Mouse (Mus musculus) embryo, embryonic 11.5 days (tissue): ENCODE results near the gene Rapgef1.
A peak's percentile ranks its signal among the peaks of the same experiment; 100 is the strongest.
"Not testable (repeated sequence)": the region's sequence is repeated elsewhere in the genome, so short reads cannot be mapped to it uniquely, and the experiment has no call there.

ENCODE experiments used
- DNase-seq: peaks from one replicate; pipeline ENCODE4 v3.0.0-alpha.2; 2012; ENCODE audit warnings: low read depth, low spot score

Gene Rapgef1

DNA sequence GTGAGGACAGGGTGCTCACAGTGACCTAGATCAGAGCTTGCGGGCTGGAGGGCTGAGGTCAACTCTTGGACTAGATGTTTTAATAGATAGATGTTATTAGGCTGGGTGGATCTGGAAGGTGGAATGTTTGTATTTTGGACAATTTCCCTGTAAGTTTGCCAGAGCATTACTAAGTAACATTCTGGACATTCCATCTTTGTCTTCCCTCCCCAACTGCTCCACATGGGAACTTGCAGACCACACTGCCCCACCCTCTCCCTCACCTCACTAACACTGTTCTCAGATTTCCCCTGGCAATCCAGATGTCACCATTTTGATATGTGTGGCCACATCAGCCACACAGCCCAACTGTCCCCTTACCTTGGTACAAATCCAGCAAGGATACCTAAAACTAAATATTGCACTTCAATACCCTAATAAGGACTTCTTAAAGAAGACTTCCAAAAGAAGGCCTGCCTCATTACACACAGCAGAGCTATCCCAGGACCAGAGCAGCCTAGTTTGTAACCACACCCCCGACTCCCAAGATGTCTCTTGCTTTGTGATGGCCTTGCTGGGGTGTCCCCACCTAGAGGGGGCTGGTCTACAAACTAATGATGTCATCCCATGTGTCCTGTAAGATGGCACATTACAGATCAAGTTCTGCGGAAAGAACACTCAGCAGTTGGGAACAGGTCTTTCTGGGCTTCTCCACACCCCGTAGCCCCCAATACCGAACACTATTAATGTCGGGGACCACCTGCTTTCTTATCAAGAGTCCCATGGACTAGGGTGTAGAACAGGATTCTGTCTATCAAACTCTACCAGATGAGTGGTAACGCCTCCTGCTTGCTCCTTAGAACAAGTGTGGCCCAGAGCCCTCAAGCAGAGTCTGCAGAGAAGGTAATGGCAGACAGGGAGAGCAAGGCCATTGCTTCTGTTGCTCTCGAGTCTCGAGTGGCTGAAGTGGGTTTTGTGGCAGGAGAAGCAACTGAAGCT, 83.9 kb downstream of the Rapgef1 start:
- DNase-seq: no peak

DNA sequence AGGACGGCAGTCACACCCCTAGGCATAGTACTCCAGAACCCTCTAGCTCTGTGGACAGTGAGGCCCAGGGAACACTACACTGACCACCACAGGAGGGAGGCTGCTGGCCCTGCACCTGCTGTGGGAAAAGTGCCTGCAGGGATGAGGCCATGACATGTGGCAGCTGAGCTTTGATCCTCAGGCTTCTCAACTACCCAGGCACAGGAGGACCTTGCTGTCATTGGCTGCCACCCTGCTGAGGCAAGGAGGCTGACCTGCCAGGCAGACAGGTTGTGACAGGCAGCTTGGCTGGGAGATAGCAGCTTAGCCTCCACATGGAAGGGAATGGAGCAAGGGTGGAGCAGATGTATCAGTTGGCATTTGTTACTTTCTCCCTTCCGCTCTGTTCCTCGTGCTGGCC, 86.0 kb downstream of the Rapgef1 start:
- DNase-seq: no peak

DNA sequence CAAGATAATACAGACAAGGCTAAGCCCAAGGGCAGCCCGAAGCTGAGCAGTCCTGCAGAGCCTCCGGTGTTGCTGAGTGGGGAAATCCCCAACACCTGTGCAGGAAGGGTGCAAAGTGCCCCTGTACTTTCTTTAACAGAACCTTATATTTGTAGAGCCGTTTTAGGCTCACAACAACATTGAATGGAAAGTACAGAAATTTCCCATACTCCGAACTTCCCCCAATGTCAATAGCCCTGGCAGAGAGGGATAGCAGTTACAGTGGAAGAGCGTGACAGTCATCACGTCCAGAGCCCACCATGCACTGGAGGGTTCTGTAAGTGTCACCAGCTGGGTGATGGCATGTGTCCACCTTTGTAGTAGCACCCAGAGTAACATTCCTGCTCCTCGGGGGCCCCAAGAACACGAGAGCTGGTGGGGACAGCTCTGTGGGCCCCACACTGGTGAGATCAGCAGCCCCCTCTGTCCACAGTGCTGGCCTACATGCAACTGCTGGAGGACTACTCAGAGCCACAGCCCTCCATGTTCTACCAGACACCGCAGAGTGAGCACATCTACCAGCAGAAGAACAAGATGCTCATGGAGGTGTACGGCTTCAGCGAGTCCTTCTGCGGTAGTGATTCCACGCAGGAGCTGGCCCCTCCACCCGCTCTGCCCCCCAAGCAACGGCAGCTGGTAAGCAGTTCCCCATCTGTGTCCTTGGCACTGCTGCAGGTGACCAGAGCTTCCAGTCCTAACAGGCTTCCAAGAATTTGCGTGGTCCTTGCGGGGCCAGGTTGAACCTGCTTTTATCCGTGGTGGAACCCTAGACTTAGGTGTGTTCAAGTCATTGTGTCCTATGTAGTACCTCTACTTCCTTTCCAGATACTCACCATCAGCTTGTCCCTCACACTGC, 87.5 kb downstream of the Rapgef1 start:
- no peak for DNase-seq

DNA sequence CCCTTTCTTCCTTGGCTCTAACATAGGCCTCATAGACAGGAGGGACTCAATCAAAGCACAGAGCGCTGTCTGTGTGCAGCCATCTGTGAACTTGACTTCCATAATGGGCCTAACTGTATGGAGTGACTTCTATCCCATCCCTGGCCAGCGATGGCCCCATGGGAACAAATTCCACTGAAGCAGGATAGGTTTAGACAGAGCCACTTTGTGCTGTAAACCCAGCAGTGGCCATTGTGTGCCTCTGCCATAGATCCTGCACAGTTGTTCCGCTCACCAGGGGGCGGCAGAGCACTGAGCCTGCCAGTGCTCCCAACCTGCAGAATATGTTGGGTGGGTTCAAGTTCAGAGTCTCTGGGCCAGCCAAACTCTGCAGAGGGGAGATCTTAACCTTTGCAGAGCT, 88.2 kb downstream of the Rapgef1 start:
- no peak for DNase-seq

DNA sequence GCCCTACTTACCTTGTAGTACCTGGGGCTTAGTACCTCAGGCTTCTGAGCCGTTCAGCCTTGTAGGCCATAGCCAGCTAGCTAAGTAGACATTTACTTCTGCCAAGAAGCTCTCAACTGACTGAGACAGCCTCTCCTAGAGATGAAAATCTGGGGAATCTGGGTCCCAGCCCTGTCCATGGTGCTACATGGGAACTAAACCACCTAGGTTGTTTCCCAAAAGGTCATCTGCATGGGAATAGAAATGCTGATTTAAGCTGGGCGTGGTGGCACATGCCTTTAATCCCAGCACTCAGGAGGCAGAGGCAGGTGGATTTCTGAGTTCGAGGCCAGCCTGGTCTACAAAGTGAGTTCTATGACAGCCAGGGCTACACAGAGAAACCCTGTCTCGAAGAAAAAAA, 88.7 kb downstream of the Rapgef1 start:
- not testable (repeated sequence) for DNase-seq

DNA sequence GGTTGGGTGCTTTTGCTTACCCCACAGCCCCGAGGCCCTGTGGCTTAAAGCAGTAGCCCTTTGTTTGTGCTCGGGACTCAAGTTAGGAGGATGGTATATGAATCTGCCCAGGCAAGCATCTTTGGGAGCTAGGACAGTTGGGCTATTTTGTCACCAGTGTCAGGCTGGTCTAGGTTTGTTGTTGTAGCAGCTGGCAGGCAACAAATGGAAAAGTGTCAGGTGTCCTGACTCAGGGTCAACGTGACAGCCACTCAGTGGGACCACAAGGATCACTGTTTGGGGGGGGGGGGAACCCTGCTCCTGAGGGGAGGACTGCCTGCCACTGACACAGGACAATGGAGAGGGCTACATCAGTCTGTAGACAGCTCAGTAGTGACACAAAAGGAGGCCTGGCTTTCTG, 91.5 kb downstream of the Rapgef1 start:
- no peak for DNase-seq

DNA sequence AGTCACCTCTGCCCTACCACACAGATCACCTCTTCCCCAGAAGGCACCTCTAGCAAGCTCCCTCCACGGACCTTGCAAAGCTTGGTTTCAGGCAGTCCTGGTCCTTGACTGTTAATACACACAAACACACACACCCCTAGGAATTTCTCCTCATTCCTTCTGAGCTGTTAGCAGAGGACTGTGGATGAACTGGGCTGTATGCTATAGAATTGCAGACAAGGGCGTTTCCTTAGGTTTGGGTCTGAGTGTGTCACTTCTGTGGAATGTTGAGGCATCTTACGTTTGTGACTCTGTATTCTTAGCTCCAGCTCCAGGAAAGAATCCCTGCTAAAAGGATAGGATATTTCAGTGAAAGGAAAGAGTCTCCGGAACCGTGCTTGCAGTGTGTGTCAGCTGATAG, 92.4 kb downstream of the Rapgef1 start:
- DNase-seq: no peak

DNA sequence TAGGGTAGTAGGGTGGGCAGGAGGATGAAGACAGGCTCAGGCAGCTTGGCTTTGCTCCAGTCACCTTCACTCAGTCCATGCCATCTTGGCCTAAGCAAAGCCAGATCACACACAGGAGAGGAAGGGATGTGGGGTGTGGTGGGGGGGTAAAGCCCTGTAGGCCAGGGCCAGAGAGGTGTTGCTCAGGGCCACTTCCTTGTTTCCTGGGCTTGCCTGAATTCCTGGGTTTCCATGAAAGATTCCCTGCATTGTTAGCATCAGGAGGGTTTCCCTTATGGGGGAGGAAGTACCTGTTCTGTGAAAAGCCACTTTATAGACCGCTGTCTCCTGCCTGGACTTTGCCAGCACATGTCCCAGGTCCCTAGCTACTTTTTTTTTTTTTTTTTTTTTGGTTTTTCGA, 94.0 kb downstream of the Rapgef1 start:
- DNase-seq: no peak

DNA sequence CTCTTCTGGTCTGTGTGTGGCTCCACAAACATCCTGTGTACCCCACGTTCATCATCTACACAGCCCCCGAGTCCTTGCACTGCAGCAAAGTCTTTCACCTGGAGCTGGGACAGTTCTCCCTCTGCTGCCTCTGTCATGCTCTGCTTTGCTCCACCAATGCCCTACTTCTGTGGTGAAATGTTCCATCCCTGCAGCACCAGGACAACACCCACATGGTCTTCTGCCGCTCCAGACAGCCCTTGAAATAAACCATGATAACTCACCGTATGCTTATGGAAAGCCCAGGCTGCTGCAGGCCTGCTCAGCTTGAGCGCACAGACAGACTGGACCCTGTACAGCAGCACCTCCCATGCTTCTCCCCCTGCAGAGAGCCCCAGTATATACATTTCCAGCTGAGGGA, 94.6 kb downstream of the Rapgef1 start:
- no peak for DNase-seq

DNA sequence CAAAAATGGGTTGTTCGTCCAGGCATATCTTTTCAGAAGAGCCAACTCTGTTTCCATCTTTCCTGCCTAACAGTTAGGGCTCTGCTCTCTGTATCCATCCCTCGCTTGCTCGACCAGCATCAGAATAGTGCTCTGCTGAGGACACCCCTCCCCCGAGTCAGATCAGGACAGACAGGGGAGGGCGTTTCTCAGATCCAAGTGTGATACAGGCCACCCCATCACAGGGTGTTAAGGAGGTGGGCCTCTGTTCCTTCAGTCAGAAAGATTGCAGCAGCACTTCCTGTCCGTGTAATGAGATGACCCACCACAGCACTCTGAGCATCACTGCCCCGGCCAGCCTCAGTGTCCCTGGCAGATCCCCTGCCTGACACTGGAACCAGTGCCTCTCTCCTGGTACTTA, 96.6 kb downstream of the Rapgef1 start:
- DNase-seq: no peak

DNA sequence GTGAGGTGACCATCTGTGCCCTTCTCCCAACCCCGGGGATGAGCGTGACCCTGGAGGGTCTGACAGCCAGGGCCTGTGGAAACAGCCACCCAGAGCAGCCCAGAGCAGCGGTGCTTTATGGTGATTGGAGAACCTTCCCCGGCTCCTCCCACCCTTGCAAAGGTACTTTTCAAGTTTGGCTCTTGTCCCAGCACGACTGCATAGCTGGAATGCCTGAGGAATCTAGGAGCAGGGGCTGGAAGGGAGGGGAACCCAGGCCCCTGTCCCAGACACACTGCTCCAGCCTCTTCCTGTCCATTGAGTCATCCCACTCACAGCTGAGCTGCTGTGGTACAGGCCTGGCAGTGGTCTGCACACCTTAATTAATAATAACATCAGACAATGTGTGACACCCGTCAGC, 97.2 kb downstream of the Rapgef1 start:
- peak; percentile 57 for DNase-seq

DNA sequence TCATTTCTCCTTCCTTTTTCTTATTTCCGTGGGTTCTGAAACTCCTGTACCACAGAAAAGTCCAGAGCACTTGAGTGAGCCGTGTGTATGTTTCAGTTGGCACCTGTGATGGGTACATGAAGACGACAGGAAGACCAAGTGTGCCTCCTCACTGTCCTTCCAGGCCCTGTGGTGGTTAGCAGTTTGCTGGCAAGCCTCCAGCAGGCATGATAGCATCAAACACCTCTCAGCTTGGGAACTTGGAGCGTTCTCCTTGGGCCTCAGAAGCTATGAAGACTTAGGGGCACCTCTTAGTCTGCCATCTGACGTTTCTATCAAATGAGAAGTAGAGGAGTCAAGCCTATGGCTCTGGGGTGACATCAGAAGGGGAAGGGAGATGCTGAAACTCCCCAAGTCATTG, 99.1 kb downstream of the Rapgef1 start:
- DNase-seq: no peak

DNA sequence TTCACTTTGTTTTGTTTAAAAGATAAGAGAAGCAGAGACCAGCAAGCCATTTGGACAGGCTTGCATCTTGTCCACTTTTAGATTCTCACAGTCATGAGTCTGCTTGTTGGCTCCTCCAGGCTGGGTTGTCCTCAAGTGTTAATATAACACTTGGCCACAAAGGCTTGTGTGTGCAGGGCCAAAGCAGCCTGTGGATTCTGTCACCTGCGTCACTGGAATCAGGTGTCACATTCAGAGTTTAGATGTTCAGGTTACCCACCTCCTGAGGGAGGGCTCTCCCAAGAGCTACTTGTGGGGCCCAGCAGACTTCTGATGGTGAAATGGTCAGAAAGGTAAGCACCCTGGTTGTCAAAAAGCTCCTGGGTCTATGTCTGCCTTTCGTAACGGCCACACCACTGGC, 103.6 kb downstream of the Rapgef1 start:
- no peak for DNase-seq

DNA sequence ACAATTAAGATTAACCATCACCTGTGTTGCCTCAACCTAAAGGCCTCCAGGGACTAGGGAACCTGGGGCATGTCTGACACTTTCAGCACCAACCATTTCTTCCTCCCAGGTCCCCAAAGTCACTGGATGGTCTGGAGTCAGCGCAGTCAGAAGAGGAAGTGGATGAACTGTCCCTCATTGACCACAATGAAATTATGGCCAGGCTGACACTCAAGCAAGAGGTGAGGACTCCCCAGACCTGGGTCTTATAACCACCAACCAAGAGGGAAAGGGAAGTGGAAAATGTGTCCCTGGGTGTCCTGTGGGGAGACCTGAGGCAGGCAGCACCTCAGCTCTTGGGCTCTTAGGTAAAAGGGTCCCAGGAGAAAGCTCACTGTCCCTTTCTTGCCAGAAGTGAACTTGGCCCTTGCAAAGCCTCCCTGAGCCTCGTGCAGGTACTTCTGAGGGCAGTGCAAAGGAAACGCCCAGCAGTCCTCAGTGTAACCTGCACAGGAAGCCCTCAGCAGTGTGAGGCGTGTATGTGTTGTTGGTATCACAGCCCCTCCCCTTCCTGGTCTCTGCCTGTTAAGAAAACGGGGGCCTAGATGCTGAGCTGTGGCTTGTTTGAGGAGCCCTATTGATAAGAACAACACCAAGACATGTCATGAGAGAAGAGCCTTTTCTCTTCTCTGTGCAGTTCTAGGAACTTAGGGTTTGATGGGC, 105.3 kb downstream of the Rapgef1 start:
- no peak for DNase-seq

DNA sequence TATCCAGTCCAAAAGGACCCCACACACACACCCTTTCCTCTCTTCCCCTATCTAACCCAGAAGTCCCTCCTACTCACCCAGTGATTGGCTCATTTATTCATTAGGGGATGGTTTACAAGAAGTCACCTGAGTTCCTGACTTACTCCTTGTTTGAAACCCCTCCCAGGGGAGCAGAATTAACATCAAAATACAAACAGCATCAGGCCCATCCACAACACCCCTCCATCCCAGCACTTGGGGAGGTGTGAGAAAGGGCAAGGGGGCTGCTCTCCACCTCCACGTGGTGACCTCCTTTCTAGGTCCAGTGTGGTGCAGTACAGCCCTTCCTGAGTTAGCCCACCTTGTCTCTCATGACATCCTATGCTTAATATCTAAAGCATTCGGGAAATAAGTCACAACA, 110.0 kb downstream of the Rapgef1 start:
- DNase-seq: no peak

DNA sequence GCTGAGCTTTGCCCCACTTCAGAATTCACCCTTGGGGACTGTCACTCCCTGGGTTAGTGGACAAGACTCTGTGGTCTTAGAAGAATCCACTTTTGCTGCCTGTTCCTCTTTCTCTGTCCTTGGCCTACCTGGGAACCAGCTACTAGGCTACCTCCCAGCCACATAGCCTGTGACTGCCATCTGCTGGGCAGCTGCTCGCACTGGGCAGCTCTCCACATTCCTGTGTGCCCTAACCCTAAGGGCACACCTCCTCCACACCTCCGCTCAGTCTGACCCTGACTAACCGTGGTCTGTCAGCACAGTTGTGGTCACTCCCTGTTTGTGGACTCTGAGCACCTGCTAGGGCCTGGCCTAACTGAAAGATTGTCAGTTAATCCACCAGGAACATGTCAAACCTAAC, 112.0 kb downstream of the Rapgef1 start:
- DNase-seq: no peak

DNA sequence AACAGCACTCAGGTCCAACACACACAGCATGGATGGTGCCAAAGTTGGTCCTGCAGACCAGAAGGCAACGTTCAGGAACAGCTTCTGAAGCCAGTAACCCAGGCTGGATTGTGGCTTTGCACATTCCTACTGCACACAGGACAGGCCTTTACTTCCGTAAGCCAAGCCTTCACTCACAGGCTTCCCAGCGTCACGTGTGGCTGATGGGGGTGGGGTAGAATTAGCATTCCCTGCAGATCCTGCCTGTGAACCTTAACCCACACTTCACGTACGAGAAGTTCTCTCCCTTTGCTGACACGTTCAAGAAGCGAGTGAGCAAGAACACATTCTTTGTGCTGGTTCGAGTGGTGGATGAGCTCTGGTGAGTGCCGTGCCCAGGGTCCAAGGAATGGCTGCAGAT, 113.0 kb downstream of the Rapgef1 start:
- DNase-seq: no peak

DNA sequence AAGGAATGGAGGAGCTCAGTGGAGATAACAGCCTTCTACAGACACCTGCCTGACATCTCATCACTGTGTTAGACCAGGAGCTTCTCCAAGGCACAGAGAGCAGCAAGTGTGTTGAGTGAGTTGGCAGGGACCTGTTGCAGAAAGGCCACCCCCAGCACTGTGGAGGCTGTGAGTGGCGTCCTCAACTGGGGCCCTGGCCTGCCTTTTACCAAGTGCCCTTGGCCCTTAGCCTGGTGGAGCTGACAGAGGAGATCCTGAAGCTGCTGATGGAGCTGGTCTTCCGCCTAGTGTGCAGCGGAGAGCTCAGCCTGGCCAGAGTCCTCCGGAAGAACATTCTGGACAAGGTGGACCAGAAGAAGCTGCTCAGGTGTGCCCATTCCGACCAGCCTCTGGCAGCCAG, 113.8 kb downstream of the Rapgef1 start:
- no peak for DNase-seq

DNA sequence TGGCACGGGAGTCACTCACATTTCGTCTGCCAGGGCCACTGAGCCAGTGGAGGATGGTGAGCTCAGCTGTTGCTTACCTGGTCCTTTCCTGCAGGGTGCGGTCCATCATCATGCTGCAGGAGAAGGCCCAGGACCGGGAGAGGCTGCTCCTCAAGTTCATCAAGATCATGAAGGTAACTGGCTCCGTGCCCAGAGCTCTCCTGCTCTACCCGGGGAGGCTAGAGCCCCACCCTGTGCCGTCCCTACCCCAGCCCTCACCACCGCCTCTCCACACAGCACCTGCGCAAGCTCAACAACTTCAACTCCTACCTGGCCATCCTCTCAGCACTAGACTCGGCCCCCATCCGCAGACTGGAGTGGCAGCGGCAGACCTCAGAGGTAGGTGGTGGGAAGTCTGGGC, 116.2 kb downstream of the Rapgef1 start:
- DNase-seq: no peak

DNA sequence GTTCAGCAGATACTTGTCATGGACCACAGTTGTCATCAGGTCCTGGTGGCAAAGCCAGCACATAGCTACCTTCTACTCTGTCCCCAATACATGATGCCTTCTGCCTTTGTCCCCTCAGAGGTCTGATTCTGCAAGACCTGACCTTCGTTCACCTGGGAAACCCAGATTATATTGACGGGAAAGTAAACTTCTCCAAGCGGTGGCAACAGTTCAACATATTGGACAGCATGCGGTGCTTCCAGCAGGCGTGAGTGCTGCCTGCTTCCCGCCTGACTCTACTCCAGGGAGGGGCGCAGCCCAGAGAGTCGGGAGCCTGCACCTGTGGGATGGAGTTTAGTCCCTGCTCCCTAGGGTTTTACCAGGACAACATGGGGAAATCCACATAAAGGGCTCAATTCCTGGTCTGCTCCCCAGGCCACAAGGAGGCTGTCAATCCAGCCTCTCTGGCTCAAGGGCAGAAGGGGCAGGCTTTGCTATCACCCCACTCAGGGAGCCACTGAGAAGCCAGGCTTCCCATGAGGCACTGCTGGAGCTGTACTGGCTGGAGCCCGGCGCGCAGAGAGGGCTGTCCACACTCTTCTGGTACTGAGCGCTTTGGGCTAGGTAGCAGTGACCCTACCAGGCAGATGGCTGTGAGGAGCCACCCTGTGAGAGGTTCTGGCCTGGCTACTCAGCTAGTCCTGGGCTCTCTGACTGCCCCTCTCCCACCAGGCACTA, 117.8 kb downstream of the Rapgef1 start:
- DNase-seq: no peak

DNA sequence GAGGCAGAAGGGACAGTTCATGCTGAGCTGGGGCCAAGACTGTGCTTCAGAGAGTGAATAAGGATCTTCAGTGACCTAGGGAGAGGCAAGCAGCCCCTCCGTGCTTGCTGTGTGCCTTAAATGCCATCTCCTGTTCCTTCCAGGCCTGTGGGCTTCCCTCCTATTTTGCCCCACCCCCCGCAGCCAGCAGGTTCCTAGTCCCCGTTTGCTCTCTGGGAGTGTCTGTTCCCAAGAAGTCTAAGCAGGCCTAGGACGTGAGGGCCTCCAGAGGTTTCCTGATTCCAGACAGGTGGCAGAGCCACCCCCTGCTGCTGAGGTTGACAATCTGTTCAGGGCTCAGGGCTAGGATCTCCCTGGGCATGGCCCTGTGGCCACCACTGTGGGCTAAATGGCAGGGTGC, 119.3 kb downstream of the Rapgef1 start:
- no peak for DNase-seq
